Mouse (Mus musculus): ENCODE data around the gene Cyba. TPM values are rescaled to one million over a fixed set of nuclear protein-coding genes. Genes with fewer than 3 reads are reported as not detected.

Cyba gene
- total and polyA plus RNA-seq, 3 experiments = 321 to 344 (median 338) TPM

- no peak for TF ChIP-seq POLR2AphosphoS5 (IDR thresholded peaks at IDR 0.05; ENCODE audit: borderline replicate concordance, low read depth, low read length)
Measured at GRCm38 (mm10) chr8:122415554-122415953, 17.2 kb downstream of the Cyba start (continued).

- Histone ChIP-seq H3K9me3 (replicated peaks; ENCODE audit: insufficient read depth, low read length) (no peaks in the 10 kb centered on the region), H3K79me2 (ENCODE audit: control insufficient read depth, insufficient read depth, low read length, poor library complexity) (no peaks in the 10 kb centered on the region), H3K27ac (ENCODE audit: control insufficient read depth, low read depth, low read length) (no peak overlapping the region), H3K4me1 (ENCODE audit: control insufficient read depth in 1 of 2, insufficient read depth in 2 of 2, low read length in 2 of 2) (peaks cover 8 to 13% of the 10 kb centered on the region in 2 experiments), H3K4me3 (ENCODE audit: control insufficient read depth in 1 of 2, insufficient read depth in 1 of 2, low read depth in 2 of 2, low read length in 2 of 2) (no peak overlapping the region), H3K36me3 (ENCODE audit: control insufficient read depth in 1 of 2, insufficient read depth in 2 of 2, low read length in 2 of 2) (peaks cover 15 to 19% of the 10 kb centered on the region in 2 experiments), H3K9ac (ENCODE audit: control insufficient read depth, low read depth, low read length, poor library complexity, severe bottlenecking) (no peak overlapping the region), H3K27me3 (ENCODE audit: control insufficient read depth in 1 of 2, insufficient read depth in 2 of 2, low read length in 2 of 2) (no peaks in the 10 kb centered on the region)
- TF ChIP-seq TCF12 (IDR thresholded peaks at IDR 0.05; ENCODE audit: low read depth, low read length) (no peak), USF2 (IDR thresholded peaks at IDR 0.05; ENCODE audit: borderline replicate concordance in 1 of 2, insufficient read depth in 1 of 2, low read depth in 1 of 2, low read length in 2 of 2) (no peak), CHD2 (IDR thresholded peaks at IDR 0.05; ENCODE audit: low read length) (no peak), ZMIZ1 (IDR thresholded peaks at IDR 0.05; ENCODE audit: low read depth, low read length) (no peak), UBTF (IDR thresholded peaks at IDR 0.05; ENCODE audit: borderline replicate concordance, insufficient read depth, low read depth, low read length) (no peak), MAZ (IDR thresholded peaks at IDR 0.05; ENCODE audit: low read depth, low read length) (no peak), E2F4 (IDR thresholded peaks at IDR 0.05; ENCODE audit: borderline replicate concordance, low read depth, low read length) (no peak), CTCF (IDR thresholded peaks at IDR 0.05 in 2 of 3, conservative IDR thresholded peaks at IDR 0.05 in 1 of 3; ENCODE audit: control insufficient read depth in 1 of 3, insufficient read depth in 1 of 3, low read depth in 2 of 3, low read length in 3 of 3, poor library complexity in 1 of 3, severe bottlenecking in 1 of 3) (no peak), HCFC1 (IDR thresholded peaks at IDR 0.05; ENCODE audit: low read depth, low read length) (no peak), RCOR1 (IDR thresholded peaks at IDR 0.05; ENCODE audit: low read depth, low read length) (no peak), GATA1 (IDR thresholded peaks at IDR 0.05; ENCODE audit: low read depth, low read length) (no peak), MAFK (IDR thresholded peaks at IDR 0.05; ENCODE audit: borderline replicate concordance, low read depth, low read length) (no peak), USF1 (IDR thresholded peaks at IDR 0.05; ENCODE audit: low read depth, low read length) (no peak), ELF1 (IDR thresholded peaks at IDR 0.05; ENCODE audit: low read depth, low read length) (no peak), MAX (IDR thresholded peaks at IDR 0.05; ENCODE audit: low read length) (no peak), TAL1 (IDR thresholded peaks at IDR 0.05; ENCODE audit: low read length) (no peak), ZKSCAN1 (IDR thresholded peaks at IDR 0.05; ENCODE audit: low read depth, low read length) (no peak), SIN3A (IDR thresholded peaks at IDR 0.05; ENCODE audit: low read length) (no peak), TBP (IDR thresholded peaks at IDR 0.05; ENCODE audit: low read depth, low read length) (no peak), RAD21 (IDR thresholded peaks at IDR 0.05; ENCODE audit: low read depth, low read length) (no peak)
- DNase-seq (ENCODE audit: low read depth, low spot score) = no peak
Measured at GRCm38 (mm10) chr8:122414311-122414710, 18.4 kb downstream of the Cyba start.

All from MEL (cell line).